In the genomic region with DNA sequence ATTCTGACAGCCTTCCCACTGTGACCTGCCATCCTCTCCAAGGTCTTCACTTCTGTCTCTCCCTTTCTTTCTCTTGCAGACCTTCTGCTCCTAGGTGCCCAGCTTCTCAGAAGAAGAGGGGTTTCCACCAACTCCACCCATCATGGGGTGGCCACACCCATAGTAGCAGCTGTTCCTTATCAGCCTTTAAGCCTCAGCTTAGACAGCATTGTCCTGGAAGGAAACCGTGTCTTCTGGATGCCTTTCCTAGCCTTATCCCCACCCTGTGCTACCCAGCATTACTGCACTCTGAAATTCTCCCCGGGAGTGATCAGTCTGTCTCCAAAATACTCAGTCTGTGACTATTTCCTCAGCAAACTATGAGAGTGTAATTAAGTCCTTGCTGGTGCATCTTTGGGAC, we compare ENCODE assay signal across 14 mouse cellular contexts.
DNase-seq lines count a peak whose midpoint lies in the region; ATAC-seq and TF ChIP-seq lines count a peak whose summit lies in the region.
"Had no signal": no experiment of that assay in that cellular context is flagged by ENCODE, and none has a peak within 500 bp of the region (broad histone marks: within the 10 kb centered on the region; RNA-seq: fewer than 3 reads in every experiment).

No protein-coding gene starts in this region.

- DNase-seq in lung, postnatal 10 days: peak; percentile 14
- no peak for DNase-seq in lung, postnatal 14 days
- DNase-seq in liver, embryonic 14.5 days (ENCODE audit: low read depth in 3 of 3, low spot score in 3 of 3): peak; percentile 34 to 64 (median 42)
- DNase-seq in stomach, postnatal 0 days (ENCODE audit: low spot score): no peak
- no peak for DNase-seq in left cerebral cortex, adult 18-20 months (ENCODE audit: low spot score in 2 of 2)
- no peak for DNase-seq in forebrain, embryonic 14.5 days (ENCODE audit: low spot score)
- DNase-seq: adrenal gland, adult 2 months; layer of hippocampus, adult 9-11 months; right cerebral cortex, adult 18-20 months had no signal

- no peak for TF ChIP-seq CTCF in liver, embryonic 14.5 days (IDR thresholded peaks at IDR 0.05; ENCODE audit: low read depth)
- no peak for TF ChIP-seq CTCF in stomach, postnatal 0 days (IDR thresholded peaks at IDR 0.05; ENCODE audit: low read depth)

- H3K27me3 ChIP-seq in erythroblast, embryonic 14.5 days (ENCODE audit: control insufficient read depth): no peaks in the 10 kb centered on the region
- no peaks in the 10 kb centered on the region for H3K27me3 ChIP-seq in liver, embryonic 14.5 days (ENCODE audit: control insufficient read depth, insufficient read depth, low read length)
- H3K27me3 ChIP-seq in stomach, postnatal 0 days (ENCODE audit: control insufficient read depth, insufficient read depth, low read length): no peaks in the 10 kb centered on the region
- no peaks in the 10 kb centered on the region for H3K27me3 ChIP-seq in forebrain, embryonic 14.5 days (replicated peaks; ENCODE audit: control insufficient read depth, insufficient read depth, low read length)
- H3K27me3 ChIP-seq: CH12.LX had no signal

- H3K9ac ChIP-seq in liver, embryonic 14.5 days (replicated peaks): peak overlapping the region; percentile 1; the same call in 1 of the 2 replicates
- no peak overlapping the region for H3K9ac ChIP-seq in stomach, postnatal 0 days (ENCODE audit: low read length)
- H3K9ac ChIP-seq in forebrain, embryonic 14.5 days (ENCODE audit: low read length): no peak overlapping the region

- H3K27ac ChIP-seq in liver, embryonic 14.5 days: no peak overlapping the region
- H3K27ac ChIP-seq in stomach, postnatal 0 days (replicated peaks): no peak overlapping the region; the same call in 1 of the 2 replicates
- no peak overlapping the region for H3K27ac ChIP-seq in forebrain, embryonic 14.5 days (ENCODE audit: low read depth, low read length)

- H3K9me3 ChIP-seq in erythroblast, embryonic 14.5 days (ENCODE audit: control insufficient read depth, low read length): peaks cover 6% of the 10 kb centered on the region
- peaks cover 4% of the 10 kb centered on the region for H3K9me3 ChIP-seq in liver, embryonic 14.5 days (ENCODE audit: control insufficient read depth, low read length)
- H3K9me3 ChIP-seq in stomach, postnatal 0 days (ENCODE audit: control insufficient read depth, low read length): 0 out of 2 replicates have a peak, but pooled peaks cover 2% of the 10 kb centered on the region
- H3K9me3 ChIP-seq in forebrain, embryonic 14.5 days (replicated peaks; ENCODE audit: control insufficient read depth, low read length): 0 out of 2 replicates have a peak, but pooled peaks cover 2% of the 10 kb centered on the region

- 21% methylated on average over 2 of the region's 2 CpGs for WGBS in liver, embryonic 14.5 days (ENCODE audit: insufficient replicate concordance)
- 26% methylated on average over 2 of the region's 2 CpGs for WGBS in stomach, postnatal 0 days
- WGBS in forebrain, embryonic 14.5 days: 73% methylated on average over 2 of the region's 2 CpGs

- H3K4me3 ChIP-seq in erythroblast, embryonic 14.5 days (replicated peaks): peak overlapping the region; percentile 27
- H3K4me3 ChIP-seq in liver, embryonic 14.5 days (ENCODE audit: insufficient read depth in 1 of 2, low read depth in 2 of 2, low read length in 2 of 2): no peak overlapping the region
- H3K4me3 ChIP-seq in stomach, postnatal 0 days (ENCODE audit: low read depth, low read length): no peak overlapping the region
- H3K4me3 ChIP-seq in forebrain, embryonic 14.5 days (ENCODE audit: low read depth, low read length): no peak overlapping the region

- H3K36me3 ChIP-seq in erythroblast, embryonic 14.5 days (ENCODE audit: control insufficient read depth): no peaks in the 10 kb centered on the region
- no peaks in the 10 kb centered on the region for H3K36me3 ChIP-seq in liver, embryonic 14.5 days (replicated peaks; ENCODE audit: control insufficient read depth, insufficient read depth, low read depth)
- no peaks in the 10 kb centered on the region for H3K36me3 ChIP-seq in stomach, postnatal 0 days (ENCODE audit: control insufficient read depth, insufficient read depth, low read length)
- H3K36me3 ChIP-seq in forebrain, embryonic 14.5 days (ENCODE audit: control insufficient read depth, insufficient read depth, low read length): no peaks in the 10 kb centered on the region

- peak overlapping the region; percentile 39 for H3K4me2 ChIP-seq in liver, embryonic 14.5 days (ENCODE audit: low read depth)
- no peak overlapping the region for H3K4me2 ChIP-seq in stomach, postnatal 0 days (replicated peaks; ENCODE audit: low read depth)
- no peak overlapping the region for H3K4me2 ChIP-seq in forebrain, embryonic 14.5 days (ENCODE audit: low read length)

- TF ChIP-seq EP300 in liver, embryonic 14.5 days (IDR thresholded peaks at IDR 0.05; ENCODE audit: low read depth): no peak
- no peak for TF ChIP-seq EP300 in stomach, postnatal 0 days (optimal IDR thresholded peaks at IDR 0.05)

- H3K4me1 ChIP-seq in erythroblast, embryonic 14.5 days (ENCODE audit: control insufficient read depth): peaks cover 25% of the 10 kb centered on the region
- H3K4me1 ChIP-seq in liver, embryonic 14.5 days (replicated peaks; ENCODE audit: control insufficient read depth in 2 of 2, insufficient read depth in 2 of 2, low read length in 1 of 2): peaks cover 8 to 18% of the 10 kb centered on the region in 2 experiments; a peak in 3 of 4 replicates
- no peaks in the 10 kb centered on the region for H3K4me1 ChIP-seq in stomach, postnatal 0 days (replicated peaks; ENCODE audit: control insufficient read depth, insufficient read depth)
- H3K4me1 ChIP-seq in forebrain, embryonic 14.5 days (ENCODE audit: control insufficient read depth, insufficient read depth, low read length): no peaks in the 10 kb centered on the region

- ATAC-seq in liver, embryonic 14.5 days (ENCODE audit: insufficient read depth): peak; percentile 88
- peak; percentile 59; the same call in 1 of the 2 replicates for ATAC-seq in stomach, postnatal 0 days (ENCODE audit: low FRiP score, low TSS enrichment)
- no peak for ATAC-seq in forebrain, embryonic 14.5 days
- ATAC-seq: inflammation-experienced regulatory T-cells, adult 6 months; lung, postnatal 0 days; midbrain, embryonic 16.5 days had no signal

Comparison
In these comparisons a context has a peak if more than half of its experiments do, and no peak if none do; other contexts are left out.
1. DNase-seq: peak in lung, postnatal 10 days (single experiment) and liver, embryonic 14.5 days (3 of 3); none in lung, postnatal 14 days (single experiment), stomach, postnatal 0 days (single experiment), left cerebral cortex, adult 18-20 months (0 of 2) and forebrain, embryonic 14.5 days (single experiment).